Mouse (Mus musculus) urinary bladder, postnatal 10 days (tissue): ENCODE measurements around the gene U2af1l4.

ENCODE experiments used
- DNase-seq: peaks from one replicate; pipeline ENCODE4 v3.0.0; 2022; ENCODE audit warnings: low spot score

Gene U2af1l4

DNA sequence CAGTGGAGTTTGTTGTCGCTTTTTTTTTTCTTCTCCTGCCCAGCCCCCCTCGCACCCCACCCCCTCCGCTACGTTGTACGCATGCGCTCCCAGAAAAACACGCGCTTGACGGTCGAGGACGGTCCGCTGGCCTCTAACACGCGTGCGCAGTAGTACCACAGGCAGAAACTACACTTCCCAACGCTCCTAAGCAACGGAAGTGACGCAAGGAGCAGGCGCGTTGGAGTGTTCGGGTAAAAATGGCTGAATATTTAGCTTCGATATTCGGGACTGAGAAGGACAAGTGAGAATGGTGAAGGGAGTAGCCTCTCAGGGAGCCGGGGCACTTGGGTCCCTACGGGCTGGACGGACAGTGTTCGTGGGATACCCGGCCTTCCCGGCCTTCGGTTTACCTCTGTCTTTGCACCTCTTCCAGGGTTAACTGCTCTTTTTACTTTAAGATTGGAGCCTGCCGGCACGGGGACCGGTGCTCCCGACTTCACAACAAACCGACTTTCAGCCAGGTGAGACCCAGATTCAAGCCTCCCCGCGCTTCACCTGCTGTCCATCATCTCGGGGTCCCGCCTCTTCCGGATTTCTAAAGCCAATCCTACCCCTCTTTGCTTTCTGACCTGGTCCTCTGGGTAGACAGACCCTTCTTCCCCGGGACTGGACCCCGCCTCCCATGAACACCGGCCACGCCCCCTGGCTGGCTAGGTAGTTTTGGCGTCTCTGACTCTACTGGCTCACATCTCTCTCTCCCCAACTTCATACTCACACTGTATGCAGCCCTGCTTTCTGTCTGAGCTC, at the start of gene U2af1l4, which contains the start of the genes Gm49396 and Psenen:
TSS of gene U2af1l4 (plus strand) at position 185 of the 789 bp plus-strand sequence.
TSS of gene Gm49396 (plus strand) at position 228 of the 789 bp plus-strand sequence.
TSS of gene Psenen (minus strand) at position 511 of the 789 bp plus-strand sequence.
- DNase-seq, result peak; percentile 82

DNA sequence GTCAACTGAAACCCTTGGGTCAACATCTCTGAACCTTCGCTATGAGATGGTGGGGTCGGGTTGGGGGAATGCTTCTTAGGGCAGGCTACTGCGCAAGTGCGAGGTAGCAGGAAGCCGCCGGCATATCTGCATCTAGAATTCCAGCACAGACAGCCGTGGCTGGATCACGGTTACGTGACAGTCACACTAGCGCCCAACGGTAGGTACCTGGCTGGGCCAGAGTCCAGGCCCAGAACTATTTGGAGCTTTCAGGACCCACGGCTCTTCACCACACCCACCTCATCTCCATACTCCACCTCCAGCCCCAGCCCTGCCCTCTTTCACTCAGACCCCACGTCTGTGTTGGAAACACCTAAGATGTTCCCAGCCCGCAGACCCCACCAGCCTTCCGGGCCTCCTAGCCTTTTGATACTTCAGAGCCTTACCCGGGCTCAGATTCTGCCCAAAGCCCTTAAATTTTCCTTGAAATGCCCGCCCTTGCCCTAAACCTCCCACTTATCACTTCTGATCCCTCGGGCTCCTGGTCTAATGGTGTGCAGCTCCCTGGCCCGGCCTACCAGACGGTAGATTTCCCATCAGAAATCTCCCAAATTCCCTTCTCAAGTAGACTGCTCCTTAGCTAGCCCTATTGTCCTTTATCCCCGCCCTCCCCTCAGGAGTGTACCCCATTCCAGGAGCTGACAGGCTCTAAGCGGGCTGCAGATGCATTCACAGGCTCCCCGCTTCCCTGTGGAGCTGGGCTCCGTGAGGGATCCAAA, 47.9 kb upstream of the U2af1l4 start:
- DNase-seq, result no peak

DNA sequence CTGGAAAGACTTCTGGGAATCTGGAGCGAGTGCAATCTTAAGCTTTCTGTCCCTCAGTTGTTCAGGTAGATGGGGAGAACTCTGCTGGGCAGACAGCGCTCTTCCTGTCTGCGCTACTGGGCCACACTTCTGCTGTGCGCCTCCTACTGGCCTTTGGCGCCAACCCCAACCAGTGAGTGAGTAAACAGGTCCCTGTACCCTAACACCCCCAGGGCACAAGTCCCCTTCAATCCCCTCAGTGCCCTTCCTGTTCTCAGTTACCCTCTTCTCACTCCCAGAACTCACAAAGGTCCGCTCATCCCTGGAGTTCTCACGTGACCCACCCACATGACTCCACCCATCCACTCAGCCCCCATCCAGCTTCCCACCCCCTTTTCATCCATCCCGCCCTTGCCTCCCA, 44.8 kb upstream of the U2af1l4 start:
- no peak for DNase-seq

DNA sequence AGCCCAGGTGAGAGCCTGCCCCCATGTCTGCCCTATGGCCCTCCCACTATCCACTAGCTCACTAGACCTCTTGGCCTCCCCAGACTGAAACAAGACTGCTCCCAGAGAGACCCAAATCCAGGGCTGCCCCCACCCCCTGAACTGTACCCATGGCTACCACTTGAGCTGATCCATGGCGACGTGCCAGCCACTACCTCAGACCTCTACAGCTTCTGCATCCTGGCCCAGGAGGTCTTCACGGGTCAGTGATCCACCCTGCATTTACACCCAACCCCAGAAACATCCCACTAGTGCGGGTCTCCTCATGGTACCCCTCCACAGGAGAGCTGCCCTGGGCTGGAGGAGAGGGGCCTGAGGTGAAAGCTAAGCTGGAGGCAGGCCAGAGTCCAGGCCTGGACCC, 42.7 kb upstream of the U2af1l4 start:
- DNase-seq, result no peak

DNA sequence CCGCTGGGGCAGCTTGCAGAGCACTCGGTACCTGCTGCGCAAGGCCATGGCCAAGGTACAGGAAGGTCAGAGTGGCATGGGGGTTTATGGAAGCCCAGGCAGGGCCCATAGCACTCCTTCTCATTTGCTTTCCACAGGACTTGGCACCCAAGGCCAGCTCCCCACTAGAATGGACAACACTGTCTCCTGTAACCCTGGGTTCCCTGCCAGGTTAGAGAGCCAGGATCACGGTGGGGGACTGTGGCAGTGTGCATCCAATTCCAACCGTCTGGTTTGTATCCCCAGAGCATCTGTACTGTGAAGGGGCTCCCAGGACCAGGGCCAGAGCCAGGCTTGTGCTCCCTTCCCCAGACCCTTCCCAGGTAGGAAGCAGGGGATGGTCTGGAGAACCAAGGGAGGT, 42.2 kb upstream of the U2af1l4 start:
- DNase-seq, result no peak

DNA sequence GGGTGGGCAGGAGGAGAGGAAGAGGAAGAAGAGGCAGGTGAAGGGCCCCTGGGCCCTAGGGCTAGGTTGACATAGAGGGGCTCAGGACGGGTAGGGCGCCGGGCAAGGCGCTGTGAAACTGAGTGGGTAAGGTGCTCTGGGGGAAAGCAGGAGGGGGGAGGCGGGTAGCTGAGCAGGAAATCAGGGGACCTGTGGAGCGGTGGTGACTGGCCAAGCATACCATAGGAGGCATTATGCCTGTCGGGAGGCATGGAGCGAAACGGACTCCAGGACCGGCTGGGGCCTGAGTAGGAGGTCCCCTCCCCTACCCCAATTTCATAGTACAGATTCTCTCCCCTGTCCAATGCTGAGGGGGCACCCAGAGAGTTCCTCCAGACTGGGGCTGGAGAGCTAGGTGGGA, 40.2 kb upstream of the U2af1l4 start:
- no peak for DNase-seq

DNA sequence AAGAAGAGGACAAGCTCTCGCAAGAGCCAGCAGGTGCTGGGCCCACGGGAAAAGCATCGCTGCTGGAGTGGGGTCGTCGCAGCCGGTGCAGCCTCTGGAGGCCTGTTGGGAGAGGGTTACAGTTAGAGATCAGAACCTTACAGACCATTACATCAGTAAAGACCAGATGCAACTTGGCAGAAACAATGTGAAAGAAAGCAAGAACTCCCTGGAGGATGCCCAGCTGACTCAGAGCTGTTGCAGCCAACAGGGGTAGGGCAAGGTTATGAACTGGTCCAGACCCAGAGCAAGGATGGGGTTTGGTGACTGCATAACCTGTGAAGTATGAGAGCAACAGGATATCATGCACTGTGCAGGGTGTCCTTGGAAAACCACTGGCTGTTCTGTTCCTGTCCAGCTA, 38.6 kb upstream of the U2af1l4 start:
- no peak for DNase-seq

DNA sequence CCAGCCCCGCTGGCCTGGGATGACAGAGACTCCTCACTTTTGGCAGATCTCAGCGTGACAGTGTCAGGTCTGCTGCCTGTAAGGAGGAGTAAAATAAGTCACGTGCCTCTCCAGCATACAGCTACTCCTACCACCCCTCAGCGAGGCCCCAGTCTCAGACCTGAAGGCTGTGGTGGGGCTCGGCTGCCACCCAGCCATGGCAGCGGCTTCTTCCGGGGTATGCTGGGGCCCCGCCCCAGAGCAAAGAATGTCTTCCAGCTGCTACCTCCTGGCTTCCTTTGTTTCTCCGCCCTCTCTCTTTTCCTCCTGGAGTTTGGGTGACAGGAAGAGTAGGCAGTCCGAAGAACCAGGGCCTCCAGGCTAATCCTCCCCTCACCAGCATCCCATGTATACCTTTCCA, 37.1 kb upstream of the U2af1l4 start:
- DNase-seq, result no peak

DNA sequence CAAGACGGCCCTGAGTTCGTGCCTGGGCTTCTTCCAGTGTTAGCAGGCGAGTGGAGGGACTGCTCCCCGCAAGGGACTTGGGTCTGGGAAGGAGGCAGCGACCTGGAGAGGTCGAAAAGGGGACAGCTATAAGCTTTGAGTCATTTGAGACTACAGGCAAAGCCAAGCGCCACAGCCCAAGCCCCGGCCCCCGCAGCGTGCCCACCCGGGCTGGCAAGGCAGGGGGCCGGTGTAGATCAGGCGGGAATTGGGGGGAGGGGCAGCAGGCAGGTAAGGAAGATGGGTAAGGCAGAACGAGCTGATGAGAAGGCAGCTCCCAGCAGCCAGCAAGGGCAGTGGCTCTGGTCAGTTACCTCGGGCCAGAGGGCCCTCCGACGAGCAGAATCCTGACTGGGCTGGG, 36.7 kb upstream of the U2af1l4 start:
- DNase-seq, result no peak

DNA sequence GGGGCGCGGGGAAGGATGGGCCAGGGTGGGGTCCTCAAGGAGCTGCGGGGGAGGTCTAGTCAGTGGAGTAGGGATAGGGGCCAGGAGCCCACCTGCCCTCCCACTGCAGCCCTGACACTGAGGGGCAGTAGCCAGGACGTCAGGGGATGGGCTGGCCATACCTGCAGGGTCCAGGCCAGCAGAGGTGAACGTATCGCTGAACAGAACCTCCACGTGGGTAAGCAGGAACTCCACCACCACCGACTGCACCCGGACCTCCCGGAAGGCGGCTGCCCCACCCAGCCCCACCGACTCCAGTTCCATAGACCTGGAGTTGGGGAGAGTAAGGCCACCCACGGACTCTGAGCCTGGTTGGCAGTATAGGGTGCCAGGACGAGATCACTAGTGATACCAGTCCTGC, 36.1 kb upstream of the U2af1l4 start:
- no peak for DNase-seq

DNA sequence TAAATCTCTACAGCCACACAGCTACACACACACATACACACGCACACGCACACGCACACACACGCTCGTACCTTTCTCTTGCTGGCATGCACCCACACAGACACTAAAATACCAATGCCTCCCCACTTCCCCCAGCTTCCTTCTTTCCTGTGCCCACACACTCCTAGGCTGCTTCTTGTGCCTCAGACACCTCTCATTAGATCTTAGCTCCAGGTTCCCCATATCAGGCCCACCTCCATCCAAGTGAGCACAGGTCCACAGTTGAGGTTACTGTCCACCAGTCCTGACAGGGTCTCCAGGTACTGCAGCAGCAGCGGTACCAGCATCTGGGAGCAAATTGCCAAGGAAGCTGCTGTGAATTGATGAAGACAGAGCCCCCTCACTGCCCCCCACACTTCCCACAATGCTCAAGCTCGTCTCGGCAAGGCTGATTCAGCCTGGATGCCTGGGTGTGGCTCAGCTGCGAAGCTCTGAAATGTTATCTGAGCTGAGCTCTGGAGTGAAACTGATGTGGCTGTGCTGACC, 31.7 kb upstream of the U2af1l4 start:
- no peak for DNase-seq

DNA sequence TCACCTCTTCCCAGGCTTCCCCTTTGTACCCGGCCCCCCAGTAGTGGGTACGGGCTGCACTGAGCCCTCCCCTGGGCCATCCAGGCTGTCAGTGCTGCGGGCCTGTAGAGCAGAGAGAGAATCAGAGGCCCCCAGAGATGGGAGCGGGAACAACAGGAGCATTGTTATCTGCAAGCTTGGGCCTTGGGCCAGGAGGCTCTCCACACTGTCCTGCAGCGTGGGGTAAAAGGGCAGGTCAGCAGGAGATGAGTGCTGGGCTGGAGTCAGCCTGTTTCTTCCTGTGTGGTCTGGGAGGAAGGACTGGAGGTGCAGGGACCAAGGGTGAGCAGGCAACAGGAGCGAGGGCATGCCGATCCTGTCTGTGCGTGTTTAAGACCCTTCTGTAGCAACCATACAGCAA, 30.2 kb upstream of the U2af1l4 start:
- no peak for DNase-seq

DNA sequence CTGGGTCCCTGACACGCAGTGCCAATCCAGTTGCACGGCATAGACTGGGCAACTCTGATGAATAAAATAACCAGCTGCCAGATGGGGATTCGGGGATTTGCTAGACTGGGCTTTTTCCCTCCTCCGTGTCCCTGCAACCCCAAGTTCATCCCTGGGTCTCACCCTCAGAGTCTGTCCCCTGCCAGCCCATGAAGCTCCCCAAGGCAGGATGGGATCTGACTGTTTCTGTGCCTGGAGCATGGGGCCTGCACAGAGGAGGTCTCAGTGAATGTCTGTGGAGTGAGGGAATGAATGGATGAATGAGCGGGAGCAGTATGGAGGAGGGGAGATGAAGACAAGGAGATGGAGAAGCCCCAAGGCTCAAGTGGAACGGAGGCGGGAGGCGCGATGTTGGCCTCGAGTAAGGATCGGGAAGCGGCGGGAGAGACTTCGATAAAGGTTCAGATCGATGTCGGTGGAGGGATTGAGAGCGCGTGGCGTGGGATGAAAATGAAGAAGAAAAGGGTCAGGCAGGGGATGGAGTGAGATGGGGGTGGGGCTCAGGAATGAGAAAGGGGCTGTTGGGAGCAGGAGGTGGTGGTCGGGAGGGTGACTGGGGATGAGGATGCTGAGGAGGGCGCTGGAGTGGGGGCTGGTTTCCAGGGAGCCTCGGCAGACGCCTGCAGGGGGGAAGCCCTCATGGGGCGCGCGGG, 29.0 kb upstream of the U2af1l4 start:
- DNase-seq, result no peak

DNA sequence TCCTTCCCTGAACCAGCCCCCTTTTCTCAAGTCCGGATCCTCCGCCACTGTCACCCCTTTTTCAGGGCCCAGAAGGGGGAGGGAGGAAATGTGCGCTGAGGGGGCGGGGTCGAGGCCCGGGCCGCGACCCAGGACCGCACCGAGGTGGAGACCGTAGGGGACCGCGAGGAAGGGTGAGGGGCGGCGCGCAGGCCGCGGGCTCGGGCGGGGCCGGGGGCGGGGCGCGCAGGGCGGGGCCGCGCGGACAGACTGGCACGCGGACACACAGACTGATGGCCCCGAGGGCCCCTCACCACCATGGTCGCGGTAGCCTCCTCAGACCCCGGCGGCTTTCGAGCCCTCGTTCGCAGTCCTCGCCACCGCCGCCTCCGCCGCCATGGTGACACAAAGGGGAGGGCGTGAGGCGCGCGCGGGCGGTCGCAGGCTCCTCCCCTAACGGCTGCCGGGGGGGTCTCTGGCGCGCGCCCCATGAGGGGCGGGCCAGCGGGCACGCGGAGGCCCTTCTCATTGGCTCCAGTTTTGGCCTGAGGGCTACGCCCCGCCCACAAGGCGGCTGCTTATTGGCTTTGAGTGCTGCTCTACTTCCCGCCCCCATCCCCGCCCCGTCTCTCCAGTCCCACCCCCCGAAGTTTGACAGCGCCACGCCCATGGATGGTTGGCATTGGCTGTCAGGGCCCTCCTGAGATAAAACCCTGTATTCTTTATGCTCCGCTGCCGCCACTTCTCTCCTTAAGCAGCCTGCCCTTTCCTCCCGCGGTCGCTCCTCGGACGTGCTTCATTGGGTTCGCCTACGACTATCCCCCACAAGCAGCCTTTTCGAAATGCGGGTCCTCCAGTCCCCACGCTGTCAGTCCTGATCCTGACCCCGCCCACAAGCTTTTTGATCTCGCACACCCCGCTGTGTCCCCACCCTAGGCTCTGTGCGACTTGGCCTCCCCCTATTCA, 28.2 kb upstream of the U2af1l4 start, which contains the start of gene Arhgap33:
TSS of gene Arhgap33 (minus strand) at position 428 of the 945 bp plus-strand sequence.
- DNase-seq, result peak; percentile 77

DNA sequence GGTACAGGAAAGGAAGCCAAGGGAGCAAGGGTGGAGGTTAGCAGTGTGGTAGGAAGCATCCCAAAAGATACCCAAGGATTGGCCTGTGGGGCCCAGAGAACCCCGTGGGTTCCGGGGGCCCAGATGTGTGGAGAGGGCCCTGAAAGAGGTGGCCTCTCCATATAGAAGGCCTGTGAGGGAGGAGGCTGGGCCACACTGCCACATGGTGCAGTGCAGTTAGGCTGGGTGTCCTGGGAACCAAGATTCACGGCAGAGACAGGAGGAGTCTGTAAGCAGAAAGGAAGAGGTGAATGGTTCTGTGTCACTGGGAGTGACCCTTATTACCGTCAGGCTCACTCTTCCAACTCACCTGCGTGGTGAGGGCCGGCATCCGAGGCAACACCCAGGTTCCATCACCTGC, 22.5 kb upstream of the U2af1l4 start:
- DNase-seq, result no peak

DNA sequence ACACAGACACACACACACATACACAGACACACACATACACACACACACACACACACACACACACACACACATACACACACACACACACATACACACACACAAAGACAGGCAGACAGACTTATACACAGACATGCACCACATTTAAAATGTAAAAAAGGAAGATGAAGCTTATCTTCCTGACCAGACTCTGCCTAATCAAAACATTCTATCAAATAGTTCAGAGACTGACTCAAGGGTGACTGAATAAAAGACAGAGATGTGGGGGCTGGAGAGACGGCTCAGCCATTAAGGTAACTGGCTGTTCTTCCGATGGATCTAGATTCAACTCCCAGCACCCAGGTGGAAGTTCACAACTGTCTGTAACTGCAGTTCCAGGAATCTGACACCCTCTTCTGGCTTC, 18.8 kb upstream of the U2af1l4 start:
- DNase-seq, result no peak

DNA sequence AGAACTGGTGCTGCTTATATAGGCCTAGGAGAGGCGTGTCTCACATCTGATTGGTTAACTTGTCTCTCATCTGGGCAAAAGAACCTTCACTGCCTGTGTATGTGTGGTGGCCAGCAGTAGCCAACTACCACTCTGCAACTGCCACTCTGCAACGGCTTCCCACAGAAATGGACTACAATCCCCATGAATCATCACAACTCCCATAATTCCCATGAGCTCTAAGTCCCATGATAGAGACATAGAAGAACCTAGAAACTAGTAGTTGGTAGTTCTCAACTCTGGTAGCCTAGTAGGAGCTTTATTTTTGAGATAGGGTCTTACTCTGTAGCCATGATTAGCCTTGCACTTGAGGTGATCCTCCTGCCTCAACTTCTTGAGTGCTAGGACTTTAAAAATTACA, 13.2 kb upstream of the U2af1l4 start:
- no peak for DNase-seq

DNA sequence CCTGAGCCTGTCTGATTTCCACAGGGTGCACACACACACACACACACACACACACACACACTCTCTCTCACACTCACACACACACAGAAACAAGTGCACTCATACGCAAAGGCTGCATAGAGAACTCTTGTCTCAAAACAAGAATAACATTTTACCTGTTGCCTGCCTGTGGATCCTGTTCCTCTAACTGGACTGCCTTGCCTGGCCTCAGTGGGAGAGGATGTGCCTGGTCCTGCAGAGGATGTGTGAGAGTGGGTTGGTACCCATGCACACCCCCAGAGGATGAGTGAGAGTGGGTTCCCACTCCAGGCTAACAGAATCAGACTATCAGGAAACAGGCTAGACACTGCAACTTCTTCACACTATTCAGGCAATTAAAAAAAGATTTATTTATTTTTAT, 12.5 kb upstream of the U2af1l4 start:
- DNase-seq, result no peak

DNA sequence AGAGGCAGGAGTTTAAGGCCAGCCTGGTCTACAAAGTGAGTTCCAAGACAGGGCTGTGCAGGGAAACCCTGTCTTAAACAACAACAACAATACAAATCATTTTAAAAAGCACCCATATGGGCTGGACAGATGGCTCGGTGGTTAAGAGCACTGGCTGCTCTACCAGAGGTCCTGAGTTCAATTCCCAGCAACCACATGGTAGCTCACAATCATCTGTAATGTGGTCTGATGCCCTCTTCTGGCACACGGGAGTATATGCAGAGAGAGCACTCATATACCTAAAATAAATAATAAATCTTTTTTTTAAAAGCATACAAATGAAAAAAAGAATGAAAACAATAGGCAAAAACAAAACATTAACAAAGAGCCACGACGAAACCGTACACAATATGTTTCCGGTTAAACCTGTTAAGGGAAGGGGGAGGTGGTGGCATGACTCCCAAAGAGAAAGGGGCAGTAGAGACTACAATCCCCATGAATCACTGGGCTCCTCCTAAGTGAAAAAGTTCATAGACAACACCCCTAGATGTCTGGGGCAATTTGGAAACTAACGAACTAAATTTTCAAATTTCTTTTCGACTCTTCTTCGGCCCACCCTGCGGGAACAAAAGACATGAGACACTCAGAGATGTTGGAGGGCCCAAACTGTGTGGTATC, 11.5 kb upstream of the U2af1l4 start:
- DNase-seq, result no peak

DNA sequence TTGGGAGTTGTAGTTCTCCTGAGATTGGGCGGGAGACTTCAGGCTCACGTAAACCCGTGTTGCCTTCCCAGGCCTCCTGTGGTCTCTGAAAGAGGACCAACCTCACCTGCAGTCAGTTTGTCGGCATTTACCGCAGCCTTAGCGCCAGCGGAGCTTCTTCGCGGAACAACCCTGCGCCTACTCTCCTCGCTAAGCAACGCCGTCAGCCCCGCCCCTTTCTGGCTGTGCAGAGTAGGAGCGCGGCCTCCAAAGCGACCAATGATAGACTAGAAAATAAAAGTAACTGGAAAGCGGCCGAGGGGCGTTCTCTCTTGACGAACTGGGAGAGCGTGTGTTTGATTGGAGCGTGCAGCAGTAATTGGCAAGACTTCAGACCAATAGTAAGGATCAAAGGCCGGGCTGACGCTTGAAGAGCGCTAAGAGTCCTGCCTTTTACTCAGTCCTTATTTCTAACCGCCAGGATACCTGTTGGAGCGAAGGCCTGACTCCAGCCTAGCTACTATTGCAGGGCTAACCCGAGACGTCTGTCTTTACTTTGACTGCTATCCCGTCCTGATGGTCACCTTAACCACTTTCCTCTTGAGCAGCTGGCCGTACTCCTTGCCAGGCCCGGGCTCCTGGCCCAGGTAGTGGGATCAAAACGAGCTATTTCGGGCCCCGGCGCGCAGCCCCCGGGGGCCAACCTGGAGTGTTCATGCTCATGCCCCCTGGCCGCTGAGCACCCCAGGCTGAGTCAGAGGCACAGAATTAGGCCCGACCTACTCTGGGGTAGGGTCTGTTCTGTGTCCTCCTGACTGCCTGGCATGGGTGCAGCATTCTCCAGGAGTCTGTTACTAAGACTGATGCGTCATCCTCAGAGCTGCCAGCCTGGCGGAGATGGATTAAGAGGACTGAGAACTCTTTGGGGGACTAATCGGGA, 10.7 kb upstream of the U2af1l4 start, which contains the start of the genes Hspb6 and Proser3:
TSS of gene Hspb6 (plus strand) at position 77 of the 919 bp plus-strand sequence.
TSS of gene Proser3 (minus strand) at position 198 of the 919 bp plus-strand sequence.
- DNase-seq, result peak; percentile 80
